Mouse (Mus musculus): Measurements from ENCODE around the gene Isyna1.

- TF ChIP-seq CTCF (IDR thresholded peaks at IDR 0.05; ENCODE audit: extremely low read depth, insufficient read depth, low read length) (no peak), POLR2A (IDR thresholded peaks at IDR 0.05; ENCODE audit: extremely low read depth, insufficient read depth, low read length) (no peak)
Observed at GRCm38 (mm10) chr8:70616645-70617044, 22.5 kb downstream of the Isyna1 start.
